In the genomic region with DNA sequence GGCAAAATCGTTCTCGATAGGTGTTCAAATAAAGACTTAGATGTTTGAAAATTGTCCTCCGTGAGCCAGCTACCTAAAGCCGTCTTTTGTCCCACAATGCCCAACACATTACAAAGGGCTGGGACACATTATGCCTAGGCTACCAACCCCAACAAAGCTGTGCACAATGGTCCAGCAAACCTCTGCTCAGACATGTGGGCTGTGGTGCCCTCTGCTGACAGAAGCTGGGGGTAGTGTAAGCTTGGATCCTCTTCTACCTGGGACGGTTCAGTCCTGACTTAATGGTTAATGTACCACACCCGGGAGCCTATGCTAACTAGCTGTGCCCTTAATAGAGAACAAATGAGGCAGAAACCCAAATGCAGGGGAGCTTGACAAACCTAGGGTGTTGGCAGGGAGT, we compare ENCODE assay signal across 9 mouse cellular contexts. TPM values are rescaled to one million over a fixed set of nuclear protein-coding genes. Genes with fewer than 3 reads are reported as not detected.
DNase-seq lines count a peak whose midpoint lies in the region; ATAC-seq and TF ChIP-seq lines count a peak whose summit lies in the region.
"Had no signal": no experiment of that assay in that cellular context is flagged by ENCODE, and none has a peak within 500 bp of the region (broad histone marks: within the 10 kb centered on the region; RNA-seq: fewer than 3 reads in every experiment).

No protein-coding gene starts in this region.

- 44% methylated on average over 6 of the region's 6 CpGs for WGBS in hindbrain, embryonic 15.5 days

- H3K27ac ChIP-seq in MEL (ENCODE audit: control insufficient read depth, low read depth, low read length), result no peak overlapping the region
- no peak overlapping the region for H3K27ac ChIP-seq in hindbrain, embryonic 15.5 days (replicated peaks)
- H3K27ac ChIP-seq: limb, embryonic 12.5 days had no signal

- no peaks in the 10 kb centered on the region for H3K79me2 ChIP-seq in MEL (ENCODE audit: control insufficient read depth, insufficient read depth, low read length, poor library complexity)

- H3K4me1 ChIP-seq in MEL (ENCODE audit: control insufficient read depth in 1 of 2, insufficient read depth in 2 of 2, low read length in 2 of 2), result peaks cover 7 to 21% of the 10 kb centered on the region in 2 experiments
- no peaks in the 10 kb centered on the region; the same call in 1 of the 2 replicates for H3K4me1 ChIP-seq in hindbrain, embryonic 15.5 days (replicated peaks)

- peak; percentile 28 to 66 (median 62); a peak in 5 of 6 replicates for TF ChIP-seq CTCF in MEL (IDR thresholded peaks at IDR 0.05 in 2 of 3, conservative IDR thresholded peaks at IDR 0.05 in 1 of 3; ENCODE audit: control insufficient read depth in 1 of 3, insufficient read depth in 1 of 3, low read depth in 2 of 3, low read length in 3 of 3, poor library complexity in 1 of 3, severe bottlenecking in 1 of 3)

- H3K9me3 ChIP-seq in MEL (replicated peaks; ENCODE audit: insufficient read depth, low read length), result no peaks in the 10 kb centered on the region
- H3K9me3 ChIP-seq in hindbrain, embryonic 15.5 days, result no peaks in the 10 kb centered on the region
- H3K9me3 ChIP-seq: limb, embryonic 12.5 days had no signal

- H3K9ac ChIP-seq in MEL (ENCODE audit: control insufficient read depth, low read depth, low read length, poor library complexity, severe bottlenecking), result no peak overlapping the region
- no peak overlapping the region for H3K9ac ChIP-seq in hindbrain, embryonic 15.5 days
- H3K9ac ChIP-seq: limb, embryonic 12.5 days had no signal

- H3K27me3 ChIP-seq in MEL (ENCODE audit: control insufficient read depth in 1 of 2, insufficient read depth in 2 of 2, low read length in 2 of 2), result no peaks in the 10 kb centered on the region
- H3K27me3 ChIP-seq in hindbrain, embryonic 15.5 days, result 0 out of 2 replicates have a peak, but pooled peaks cover 2% of the 10 kb centered on the region

- TF ChIP-seq POLR2A in MEL (IDR thresholded peaks at IDR 0.05; ENCODE audit: control insufficient read depth in 1 of 2, insufficient read depth in 1 of 2, low read depth in 1 of 2, low read length in 2 of 2, poor library complexity in 1 of 2), result no peak

- ATAC-seq in hindbrain, embryonic 15.5 days (ENCODE audit: low FRiP score, low read depth), result peak; percentile 67; the same call in 1 of the 2 replicates
- ATAC-seq in megakaryocyte progenitor cell, adult 5-6 weeks (replicated peaks; ENCODE audit: poor library complexity), result peak; percentile 52

- DNase-seq in layer of hippocampus, postnatal 10 days (ENCODE audit: low spot score in 2 of 2), result peak; percentile 46 to 54
- DNase-seq in layer of hippocampus, adult 9-10 months (ENCODE audit: low spot score), result no peak
- peak; percentile 46 for DNase-seq in MEL (ENCODE audit: low read depth, low spot score)
- peak; percentile 36 for DNase-seq in c-Kit-negative CD71-positive TER-119-positive erythroid progenitor cells, embryonic 14.5 days (ENCODE audit: low read depth, low spot score)
- peak; percentile 46 for DNase-seq in thymus, postnatal 25 days
- DNase-seq in urinary bladder, postnatal 36 days (ENCODE audit: low spot score in 2 of 2), result no peak

- peaks cover 4 to 16% of the 10 kb centered on the region in 2 experiments for H3K36me3 ChIP-seq in MEL (ENCODE audit: control insufficient read depth in 1 of 2, insufficient read depth in 2 of 2, low read length in 2 of 2)
- H3K36me3 ChIP-seq in hindbrain, embryonic 15.5 days, result no peaks in the 10 kb centered on the region

- TF ChIP-seq EP300 in MEL (IDR thresholded peaks at IDR 0.05; ENCODE audit: low read depth in 1 of 2, low read length in 2 of 2), result no peak

- no peak overlapping the region for H3K4me3 ChIP-seq in MEL (ENCODE audit: control insufficient read depth in 1 of 2, insufficient read depth in 1 of 2, low read depth in 2 of 2, low read length in 2 of 2)
- H3K4me3 ChIP-seq in hindbrain, embryonic 15.5 days, result no peak overlapping the region
- H3K4me3 ChIP-seq: limb, embryonic 12.5 days had no signal

- peak; percentile 44 for TF ChIP-seq RAD21 in MEL (IDR thresholded peaks at IDR 0.05; ENCODE audit: low read depth, low read length)

- no peak overlapping the region for H3K4me2 ChIP-seq in hindbrain, embryonic 15.5 days
- H3K4me2 ChIP-seq: limb, embryonic 12.5 days had no signal

TF ChIP-seq in MEL, 35 proteins besides CTCF, POLR2A, EP300 and RAD21:
- TF ChIP-seq MEF2A (IDR thresholded peaks at IDR 0.05; ENCODE audit: extremely low read depth, insufficient replicate concordance, low read depth, low read length, poor library complexity, severe bottlenecking) (no peak), SMC3 (IDR thresholded peaks at IDR 0.05; ENCODE audit: low read depth, low read length) (peak; percentile 32)

RNA-seq across cellular contexts. Expression of a gene that starts 12.3 kb away (rescaled TPM):
- 100 to 1,000 TPM; 231 to 269 TPM for total RNA-seq in layer of hippocampus, postnatal 10 days (2021)
- 0.15 TPM in 1 of 2 replicates, not detected in the other for total RNA-seq in MEL (2012; rRNA removed)
- under 1 TPM in 1 of 2 experiments, not detected in 1; 0.17 TPM for polyA plus RNA-seq in MEL (2012; ENCODE audit: insufficient read depth in 1 of 2, insufficient read length in 2 of 2, low read depth in 1 of 2, low replicate concordance in 2 of 2, missing spikeins in 1 of 2)
- 20.1 and 27.6 TPM in 2 replicates for polyA plus RNA-seq in hindbrain, embryonic 15.5 days (2015; fragmentation: Nextera tagmentation; extraction: Ambion mirVana)
- not detected in 2 replicates for total RNA-seq in megakaryocyte progenitor cell, adult 5-6 weeks (2015)
- total RNA-seq in megakaryocyte progenitor cell, adult 5-6 weeks (2017), result not detected in 2 replicates

RNA-seq across cellular contexts. Expression of a gene that starts 12.3 kb away (rescaled TPM):
- 10 to 100 TPM; 16.4 to 18.1 TPM for total RNA-seq in layer of hippocampus, postnatal 10 days (2021)
- total RNA-seq in MEL (2012; rRNA removed), result not detected in 2 replicates
- not detected for polyA plus RNA-seq in MEL (2012; ENCODE audit: insufficient read depth in 1 of 2, insufficient read length in 2 of 2, low read depth in 1 of 2, low replicate concordance in 2 of 2, missing spikeins in 1 of 2)
- polyA plus RNA-seq in hindbrain, embryonic 15.5 days (2015; fragmentation: Nextera tagmentation; extraction: Ambion mirVana), result 37.1 and 44.2 TPM in 2 replicates
- 0.07 TPM in 1 of 2 replicates, not detected in the other for total RNA-seq in megakaryocyte progenitor cell, adult 5-6 weeks (2015)
- 0.81 TPM in 1 of 2 replicates, not detected in the other for total RNA-seq in megakaryocyte progenitor cell, adult 5-6 weeks (2017)

RNA-seq across cellular contexts. Expression of a gene that starts 33.2 kb away (rescaled TPM):
- 1 to 10 TPM; 7.3 to 9.1 TPM for total RNA-seq in layer of hippocampus, postnatal 10 days (2021)
- total RNA-seq in MEL (2012; rRNA removed), result 19.3 and 25.2 TPM in 2 replicates
- polyA plus RNA-seq in MEL (2012; ENCODE audit: insufficient read depth in 1 of 2, insufficient read length in 2 of 2, low read depth in 1 of 2, low replicate concordance in 2 of 2, missing spikeins in 1 of 2), result 10 to 100 TPM in 1 of 2 experiments, not detected in 1; 56.6 TPM
- 4.3 and 5.2 TPM in 2 replicates for polyA plus RNA-seq in hindbrain, embryonic 15.5 days (2015; fragmentation: Nextera tagmentation; extraction: Ambion mirVana)
- 32.6 and 41.2 TPM in 2 replicates for total RNA-seq in megakaryocyte progenitor cell, adult 5-6 weeks (2015)
- total RNA-seq in megakaryocyte progenitor cell, adult 5-6 weeks (2017), result 13.2 and 14.5 TPM in 2 replicates

RNA-seq across cellular contexts. Expression of a gene that starts 36.6 kb away (rescaled TPM):
- 10 to 100 TPM; 77.5 to 80.5 TPM for total RNA-seq in layer of hippocampus, postnatal 10 days (2021)
- total RNA-seq in MEL (2012; rRNA removed), result 5.9 and 6.4 TPM in 2 replicates
- 1 to 10 TPM in 1 of 2 experiments, not detected in 1; 8.7 TPM for polyA plus RNA-seq in MEL (2012; ENCODE audit: insufficient read depth in 1 of 2, insufficient read length in 2 of 2, low read depth in 1 of 2, low replicate concordance in 2 of 2, missing spikeins in 1 of 2)
- 123 and 126 TPM in 2 replicates for polyA plus RNA-seq in hindbrain, embryonic 15.5 days (2015; fragmentation: Nextera tagmentation; extraction: Ambion mirVana)
- total RNA-seq in megakaryocyte progenitor cell, adult 5-6 weeks (2015), result 1.9 and 6.7 TPM in 2 replicates
- 7.3 and 7.9 TPM in 2 replicates for total RNA-seq in megakaryocyte progenitor cell, adult 5-6 weeks (2017)

Comparison
In these comparisons a context has a peak if more than half of its experiments do, and no peak if none do; other contexts are left out.
1. DNase-seq: peak in layer of hippocampus, postnatal 10 days (2 of 2), MEL (single experiment), c-Kit-negative CD71-positive TER-119-positive erythroid progenitor cells, embryonic 14.5 days (single experiment) and thymus, postnatal 25 days (single experiment); none in layer of hippocampus, adult 9-10 months (single experiment) and urinary bladder, postnatal 36 days (0 of 2).
2. RNA of a gene that starts 12.3 kb away (total RNA-seq): 231 to 269 TPM in layer of hippocampus, postnatal 10 days; 0.15 TPM in MEL and not detected in megakaryocyte progenitor cell, adult 5-6 weeks; every median in the first group is over 100 times any median in the second.
3. RNA of a gene that starts 12.3 kb away (total RNA-seq): 16.4 to 18.1 TPM in layer of hippocampus, postnatal 10 days; not detected in MEL and 0.07 to 0.81 TPM in megakaryocyte progenitor cell, adult 5-6 weeks; every median in the first group is over 4 times any median in the second.